Mouse (Mus musculus): ENCODE data around the gene Mad1l1.

DNA sequence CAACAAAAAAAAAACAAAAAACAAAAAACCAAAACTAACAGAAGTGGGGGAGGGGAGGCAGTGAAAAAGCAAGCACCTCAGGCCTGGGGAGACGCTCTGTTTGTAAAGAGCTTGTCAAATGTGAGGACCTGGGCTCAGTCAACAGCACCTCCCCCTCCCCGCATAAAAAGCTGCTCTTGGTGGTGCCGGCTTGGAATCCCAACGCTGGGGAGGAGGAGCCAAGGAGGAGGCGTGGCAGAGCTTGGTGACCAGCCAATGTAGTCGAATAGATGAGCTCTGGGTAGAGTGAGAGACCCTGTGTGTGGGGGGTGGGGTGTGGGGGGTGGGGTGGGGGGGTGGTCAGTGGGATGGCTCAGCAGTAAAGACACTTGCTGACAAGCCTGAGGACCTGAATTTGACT, 322.4 kb downstream of the Mad1l1 start:
- TF ChIP-seq MEF2A (IDR thresholded peaks at IDR 0.05; ENCODE audit: extremely low read depth, insufficient replicate concordance, low read depth, low read length, poor library complexity, severe bottlenecking) (no peak), CTCF (IDR thresholded peaks at IDR 0.05 in 2 of 3, conservative IDR thresholded peaks at IDR 0.05 in 1 of 3; ENCODE audit: control insufficient read depth in 1 of 3, insufficient read depth in 1 of 3, low read depth in 2 of 3, low read length in 3 of 3, poor library complexity in 1 of 3, severe bottlenecking in 1 of 3) (no peak), POLR2A (IDR thresholded peaks at IDR 0.05; ENCODE audit: control insufficient read depth in 1 of 2, insufficient read depth in 1 of 2, low read depth in 1 of 2, low read length in 2 of 2, poor library complexity in 1 of 2) (no peak), MYC (IDR thresholded peaks at IDR 0.05; ENCODE audit: low read depth, low read length) (no peak), E2F4 (IDR thresholded peaks at IDR 0.05; ENCODE audit: borderline replicate concordance, low read depth, low read length) (no peak), MAX (IDR thresholded peaks at IDR 0.05; ENCODE audit: low read length) (no peak), MAFK (IDR thresholded peaks at IDR 0.05; ENCODE audit: borderline replicate concordance, low read depth, low read length) (no peak), TCF12 (IDR thresholded peaks at IDR 0.05; ENCODE audit: low read depth, low read length) (no peak), ZC3H11A (IDR thresholded peaks at IDR 0.05; ENCODE audit: low read depth, low read length) (no peak), TBP (IDR thresholded peaks at IDR 0.05; ENCODE audit: low read depth, low read length) (no peak), MYB (IDR thresholded peaks at IDR 0.05; ENCODE audit: low read depth, low read length) (no peak), MXI1 (IDR thresholded peaks at IDR 0.05; ENCODE audit: low read depth, low read length) (no peak), TAL1 (IDR thresholded peaks at IDR 0.05; ENCODE audit: low read length) (no peak), ELF1 (IDR thresholded peaks at IDR 0.05; ENCODE audit: low read depth, low read length) (no peak)

All from MEL (cell line).